Mouse (Mus musculus): Measurements from ENCODE around the gene H2-Q6.
A peak's percentile ranks its signal among the peaks of the same experiment; 100 is the strongest.
"Not testable (repeated sequence)": the region's sequence is repeated elsewhere in the genome, so short reads cannot be mapped to it uniquely, and the experiment has no call there.

GRCm38 (mm10) chr17:35434836-35435235 is 10.2 kb downstream of the H2-Q6 start:
- TF ChIP-seq CTCF (IDR thresholded peaks at IDR 0.05; ENCODE audit: low read depth), result peak; percentile 82
- TF ChIP-seq EP300 (IDR thresholded peaks at IDR 0.05; ENCODE audit: low read depth), result not testable (repeated sequence)

Measured in liver, embryonic 14.5 days (tissue).